Mouse (Mus musculus) neutrophil, adult 59 days (primary cell): ENCODE results near the gene Krtap5-4. TPM values are rescaled to one million over a fixed set of nuclear protein-coding genes. Genes with fewer than 3 reads are reported as not detected.

Source experiments
- total RNA-seq, 2 experiments: library from RNA; stranded (reverse); gene quantifications; 1 replicate in 1 of 2; 2 replicates in 1 of 2; pipeline ENCODE4 v1.2.4; 2023

Gene Krtap5-4
- total RNA-seq = not detected

DNA sequence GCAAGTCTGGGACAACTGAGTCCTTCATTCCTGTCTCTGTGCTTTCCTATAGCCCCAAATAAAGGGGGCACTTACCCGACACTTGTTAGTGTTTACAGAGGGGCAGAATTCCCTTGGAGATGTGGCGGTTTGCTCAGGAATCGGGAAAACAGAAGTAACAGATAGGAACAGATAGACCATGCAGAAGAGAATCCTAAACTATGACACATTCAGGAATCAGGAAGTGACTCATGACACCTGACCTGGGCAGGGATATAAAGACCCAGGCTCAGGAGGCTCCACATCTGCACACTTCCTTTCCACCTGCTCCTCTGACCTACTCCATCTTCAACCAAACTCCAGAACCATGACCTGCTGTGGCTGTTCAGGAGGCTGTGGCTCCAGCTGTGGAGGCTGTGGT, at the start of gene Krtap5-4:
Gene Krtap5-4, plus strand, starts transcription at position 301 of the 400 bp plus-strand sequence.

DNA sequence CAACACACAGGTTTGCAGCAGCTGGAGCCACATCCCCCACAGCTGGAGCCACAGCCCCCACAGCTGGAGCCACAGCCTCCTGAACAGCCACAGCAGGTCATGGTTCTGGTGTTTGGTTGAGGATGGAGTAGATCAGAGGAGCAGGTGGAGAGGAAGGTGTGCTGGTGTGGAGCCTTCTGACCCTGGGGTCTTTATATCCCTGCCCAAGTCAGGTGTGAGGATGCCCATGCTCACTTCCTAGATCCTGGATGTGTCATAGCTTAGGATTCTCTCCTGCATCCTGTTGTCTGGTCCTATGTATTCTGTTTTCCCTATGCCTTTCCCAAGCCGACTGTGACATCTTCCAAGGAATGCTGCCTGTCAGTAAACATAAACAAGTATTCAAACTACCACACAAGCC, 45.1 kb upstream of the Krtap5-4 start, which contains the start of gene Gm2431:
Gene Gm2431, minus strand, starts transcription at position 101 of the 400 bp plus-strand sequence.

DNA sequence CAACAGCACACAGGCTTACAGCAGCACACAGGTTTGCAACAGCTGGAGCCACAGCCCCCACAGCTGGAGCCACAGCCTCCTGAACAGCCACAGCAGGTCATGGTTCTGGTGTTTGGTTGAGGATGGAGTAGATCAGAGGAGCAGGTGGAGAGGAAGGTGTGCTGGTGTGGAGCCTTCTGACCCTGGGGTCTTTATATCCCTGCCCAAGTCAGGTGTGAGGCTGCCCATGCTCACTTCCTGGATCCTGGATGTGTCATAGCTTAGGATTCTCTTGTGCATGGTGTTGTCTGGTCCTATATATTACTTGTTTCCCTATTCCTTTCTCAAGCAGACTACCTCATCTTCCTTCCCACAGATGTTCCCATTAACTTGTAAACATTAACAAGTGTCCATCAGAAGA, 29.1 kb upstream of the Krtap5-4 start, which contains the start of gene Gm4559:
Gene Gm4559, minus strand, starts transcription at position 101 of the 400 bp plus-strand sequence.

DNA sequence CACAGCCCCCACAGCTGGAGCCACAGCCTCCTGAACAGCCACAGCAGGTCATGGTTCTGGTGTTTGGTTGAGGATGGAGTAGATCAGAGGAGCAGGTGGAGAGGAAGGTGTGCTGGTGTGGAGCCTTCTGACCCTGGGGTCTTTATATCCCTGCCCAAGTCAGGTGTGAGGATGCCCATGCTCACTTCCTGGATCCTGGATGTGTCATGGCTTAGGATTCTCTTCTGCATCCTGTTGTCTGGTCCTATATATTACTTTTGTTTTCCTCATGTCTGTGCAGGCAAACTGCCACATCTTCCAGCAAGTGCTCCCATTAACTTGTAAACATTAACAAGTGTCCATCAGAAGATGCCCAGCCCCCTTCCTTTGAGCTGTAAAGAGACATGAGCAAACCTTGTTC, 6.3 kb upstream of the Krtap5-4 start, which contains the start of gene Krtap5-1:
Gene Krtap5-1, minus strand, starts transcription at position 101 of the 400 bp plus-strand sequence.

Other genes with a start within 250 kb of the Krtap5-4 start
- gene Mob2, start 242.5 kb upstream of the Krtap5-4 start, total RNA-seq = 10 to 100 TPM; 26.4 to 33.0 TPM
- 1 to 10 TPM; 1.2 to 1.9 TPM for gene Dusp8, start 207.7 kb upstream of the Krtap5-4 start, total RNA-seq
- not detected for gene Gm45618, start 182.8 kb upstream of the Krtap5-4 start, total RNA-seq
- gene Gm39115, start 167.5 kb upstream of the Krtap5-4 start, total RNA-seq = not detected
- gene Gm45337, start 158.9 kb upstream of the Krtap5-4 start, total RNA-seq = not detected
- not detected for gene Gm29735, start 146.4 kb upstream of the Krtap5-4 start, total RNA-seq
- gene Gm4553, start 137.8 kb upstream of the Krtap5-4 start, total RNA-seq = not detected
- gene Krtap5-2, start 127.5 kb upstream of the Krtap5-4 start, total RNA-seq = not detected
- gene Gm10153, start 113.2 kb upstream of the Krtap5-4 start, total RNA-seq = not detected
- not detected for gene Krtap5-3, start 102.2 kb upstream of the Krtap5-4 start, total RNA-seq
- gene Gm7579, start 91.7 kb upstream of the Krtap5-4 start, total RNA-seq = not detected
- not detected for gene Krtap5-5, start 73.6 kb upstream of the Krtap5-4 start, total RNA-seq
- gene Gm40460, start 62.5 kb upstream of the Krtap5-4 start, total RNA-seq = not detected
- gene Gm2431, start 45.2 kb upstream of the Krtap5-4 start, total RNA-seq = not detected
- not detected for gene Gm4559, start 29.2 kb upstream of the Krtap5-4 start, total RNA-seq
- gene Krtap5-1, start 6.4 kb upstream of the Krtap5-4 start, total RNA-seq = not detected
- 10 to 100 TPM; 14.0 to 19.7 TPM for gene Ifitm10, start 70.2 kb downstream of the Krtap5-4 start, total RNA-seq
- gene Gm49369, start 79.1 kb downstream of the Krtap5-4 start, total RNA-seq = 1 to 10 TPM in 1 of 2 experiments, not detected in 1; 3.4 TPM
- gene Ctsd, start 84.5 kb downstream of the Krtap5-4 start, total RNA-seq = 100 to 1,000 TPM; 803 to 876 TPM
- gene Syt8, start 131.3 kb downstream of the Krtap5-4 start, total RNA-seq = 1 to 10 TPM; 3.9 to 4.9 TPM
- gene Tnni2, start 138.3 kb downstream of the Krtap5-4 start, total RNA-seq = 1 to 10 TPM; 6.5 to 8.8 TPM
- gene Lsp1, start 157.3 kb downstream of the Krtap5-4 start, total RNA-seq = 1,000 to 10,000 TPM; 1,439 to 1,614 TPM
- gene Tnnt3, start 195.3 kb downstream of the Krtap5-4 start, total RNA-seq = 10 to 100 TPM; 19.7 to 29.8 TPM
- 1 to 10 TPM; 2.8 to 7.0 TPM for gene Mrpl23, start 229.1 kb downstream of the Krtap5-4 start, total RNA-seq